Mouse (Mus musculus): ENCODE measurements around the gene Pign. TPM values are rescaled to one million over a fixed set of nuclear protein-coding genes. Genes with fewer than 3 reads are reported as not detected.

The Pign gene
- polyA plus RNA-seq, 1 experiment: 21.7 TPM

DNA sequence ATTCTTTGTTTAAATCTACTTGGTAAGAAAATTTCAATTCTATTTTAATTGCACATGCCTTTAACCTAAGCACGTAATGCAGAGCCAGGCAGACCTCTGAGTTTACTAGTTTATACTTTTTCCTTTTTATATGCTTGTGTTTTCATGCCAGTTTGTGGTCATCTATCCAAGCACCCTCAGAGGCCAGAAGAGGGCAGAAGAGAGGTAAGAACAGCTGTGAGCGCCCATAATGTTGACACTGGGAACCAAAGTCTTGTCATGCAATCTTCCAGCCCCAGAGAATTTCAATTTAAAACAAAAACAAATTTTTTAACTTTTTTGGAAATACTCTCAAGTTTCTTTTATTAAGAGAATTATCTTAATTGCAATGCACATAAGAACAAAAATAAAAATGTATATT, 99.7 kb downstream of the Pign start:
- 97% methylated on average over 2 of the region's 2 CpGs for WGBS
- Histone ChIP-seq H3K4me3 (replicated peaks; ENCODE audit: insufficient read depth, low read depth, low read length) (no peak overlapping the region), H3K27ac (ENCODE audit: insufficient read depth, low read length) (no peak overlapping the region), H3K4me1 (ENCODE audit: control insufficient read depth, insufficient read depth, low read length) (no peaks in the 10 kb centered on the region), H3K27me3 (ENCODE audit: control insufficient read depth, insufficient read depth, low read length) (no peaks in the 10 kb centered on the region)
- TF ChIP-seq POLR2A (IDR thresholded peaks at IDR 0.05; ENCODE audit: borderline replicate concordance, insufficient read depth, low read length): no peak
- no peak for TF ChIP-seq CTCF (IDR thresholded peaks at IDR 0.05; ENCODE audit: borderline replicate concordance, insufficient read depth, low read depth, low read length)
- DNase-seq: no peak

- TF ChIP-seq POLR2A (IDR thresholded peaks at IDR 0.05; ENCODE audit: borderline replicate concordance, insufficient read depth, low read length): no peak
- no peak for TF ChIP-seq CTCF (IDR thresholded peaks at IDR 0.05; ENCODE audit: borderline replicate concordance, insufficient read depth, low read depth, low read length)
- Histone ChIP-seq H3K4me1 (ENCODE audit: control insufficient read depth, insufficient read depth, low read length) (no peaks in the 10 kb centered on the region), H3K27ac (ENCODE audit: insufficient read depth, low read length) (no peak overlapping the region), H3K4me3 (replicated peaks; ENCODE audit: insufficient read depth, low read depth, low read length) (no peak overlapping the region), H3K27me3 (ENCODE audit: control insufficient read depth, insufficient read depth, low read length) (no peaks in the 10 kb centered on the region)
- no peak for DNase-seq
Measured at GRCm38 (mm10) chr1:105556078-105556477, 107.4 kb downstream of the Pign start.

DNA sequence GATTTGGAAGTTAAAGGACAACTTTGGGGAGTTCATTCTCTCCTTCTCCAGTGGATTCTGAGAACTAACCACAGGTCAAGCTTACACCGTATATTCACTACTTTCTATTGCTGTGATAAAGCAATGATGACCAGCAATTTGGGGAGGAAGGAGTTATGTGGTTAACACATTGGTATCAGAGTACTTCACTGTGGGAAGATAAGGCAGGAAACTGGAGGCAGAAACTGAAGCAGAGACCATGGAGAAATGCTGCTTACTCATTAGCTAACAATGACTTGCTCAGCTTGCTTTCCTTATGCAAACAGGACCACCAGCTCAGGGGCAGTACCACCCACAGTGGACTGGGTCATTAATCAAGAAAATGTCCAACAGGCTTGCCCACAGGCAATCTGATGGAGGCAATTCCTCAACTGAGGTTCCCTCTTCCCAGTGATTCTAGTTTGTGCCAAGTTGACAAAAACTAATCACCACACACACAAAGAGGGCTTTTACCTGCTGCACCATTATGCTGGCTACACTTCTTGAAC, 108.2 kb downstream of the Pign start:
- DNase-seq: no peak
- WGBS: 86% methylated on average over 1 of the region's 1 CpGs
- no peak overlapping the region for H3K4me3 ChIP-seq (replicated peaks; ENCODE audit: insufficient read depth, low read depth, low read length)

GRCm38 (mm10) chr1:105553130-105553529, 110.3 kb downstream of the Pign start:
- WGBS: 93% methylated on average over 3 of the region's 3 CpGs
- TF ChIP-seq POLR2A (IDR thresholded peaks at IDR 0.05; ENCODE audit: borderline replicate concordance, insufficient read depth, low read length): no peak
- no peak for TF ChIP-seq CTCF (IDR thresholded peaks at IDR 0.05; ENCODE audit: borderline replicate concordance, insufficient read depth, low read depth, low read length)
- no peak overlapping the region for H3K27ac ChIP-seq (ENCODE audit: insufficient read depth, low read length)
- no peak for DNase-seq
- no peaks in the 10 kb centered on the region for H3K27me3 ChIP-seq (ENCODE audit: control insufficient read depth, insufficient read depth, low read length)
- H3K4me1 ChIP-seq (ENCODE audit: control insufficient read depth, insufficient read depth, low read length): no peaks in the 10 kb centered on the region
- H3K4me3 ChIP-seq (replicated peaks; ENCODE audit: insufficient read depth, low read depth, low read length): no peak overlapping the region

More for the DNA sequence above, 108.2 kb downstream of the Pign start:
- Histone ChIP-seq H3K4me1 (ENCODE audit: control insufficient read depth, insufficient read depth, low read length) (no peaks in the 10 kb centered on the region), H3K27me3 (ENCODE audit: control insufficient read depth, insufficient read depth, low read length) (no peaks in the 10 kb centered on the region), H3K27ac (ENCODE audit: insufficient read depth, low read length) (no peak overlapping the region)
- no peak for TF ChIP-seq CTCF (IDR thresholded peaks at IDR 0.05; ENCODE audit: borderline replicate concordance, insufficient read depth, low read depth, low read length)
- no peak for TF ChIP-seq POLR2A (IDR thresholded peaks at IDR 0.05; ENCODE audit: borderline replicate concordance, insufficient read depth, low read length)

DNA sequence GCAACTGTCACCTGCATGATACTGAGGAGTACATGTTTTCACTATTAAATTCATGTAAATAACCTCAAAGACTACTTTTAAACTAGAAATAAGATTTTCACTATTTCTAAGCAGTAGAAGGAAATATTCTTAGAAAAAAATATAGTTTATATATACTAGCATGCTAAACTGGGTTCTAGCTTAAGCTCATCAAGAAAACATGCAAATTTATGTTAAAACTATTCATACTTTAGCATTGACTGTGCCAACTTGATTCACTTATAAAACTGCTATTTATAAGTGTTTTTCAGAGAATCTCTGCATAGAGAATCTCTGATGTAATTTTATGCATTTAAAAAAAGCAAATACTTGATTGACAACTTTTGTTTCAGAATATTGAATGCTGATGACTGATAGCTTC, 113.3 kb downstream of the Pign start:
- no peaks in the 10 kb centered on the region for H3K4me1 ChIP-seq (ENCODE audit: control insufficient read depth, insufficient read depth, low read length)
- DNase-seq: no peak
- TF ChIP-seq POLR2A (IDR thresholded peaks at IDR 0.05; ENCODE audit: borderline replicate concordance, insufficient read depth, low read length) (no peak), CTCF (IDR thresholded peaks at IDR 0.05; ENCODE audit: borderline replicate concordance, insufficient read depth, low read depth, low read length) (no peak)

DNA sequence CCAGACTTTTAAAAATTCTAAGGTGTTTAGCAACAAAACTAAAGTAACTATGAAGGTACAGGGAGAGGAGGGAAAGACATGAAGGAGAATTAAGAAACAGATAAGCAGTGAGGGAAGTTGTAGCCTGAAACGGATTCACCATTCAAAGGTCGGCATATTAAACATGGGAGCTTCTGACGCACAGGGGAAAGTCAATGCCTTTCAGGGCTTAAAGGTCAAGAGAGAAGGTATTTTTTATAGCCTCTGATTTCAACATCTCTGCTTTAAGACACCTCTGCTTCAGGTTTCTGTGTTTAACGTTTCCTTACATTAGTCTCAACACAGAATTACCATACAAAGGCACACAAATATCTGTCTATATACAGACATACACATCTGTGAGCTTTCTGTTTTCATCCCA, 113.8 kb downstream of the Pign start:
- H3K4me1 ChIP-seq (ENCODE audit: control insufficient read depth, insufficient read depth, low read length): no peaks in the 10 kb centered on the region
- 94% methylated on average over 4 of the region's 4 CpGs for WGBS
- H3K27me3 ChIP-seq (ENCODE audit: control insufficient read depth, insufficient read depth, low read length): no peaks in the 10 kb centered on the region
- no peak overlapping the region for H3K27ac ChIP-seq (ENCODE audit: insufficient read depth, low read length)
- no peak for DNase-seq
- H3K4me3 ChIP-seq (replicated peaks; ENCODE audit: insufficient read depth, low read depth, low read length): no peak overlapping the region
- no peak for TF ChIP-seq POLR2A (IDR thresholded peaks at IDR 0.05; ENCODE audit: borderline replicate concordance, insufficient read depth, low read length)
- TF ChIP-seq CTCF (IDR thresholded peaks at IDR 0.05; ENCODE audit: borderline replicate concordance, insufficient read depth, low read depth, low read length): no peak

More for the DNA sequence above, 113.3 kb downstream of the Pign start:
- Histone ChIP-seq H3K4me3 (replicated peaks; ENCODE audit: insufficient read depth, low read depth, low read length) (no peak overlapping the region), H3K27me3 (ENCODE audit: control insufficient read depth, insufficient read depth, low read length) (no peaks in the 10 kb centered on the region), H3K27ac (ENCODE audit: insufficient read depth, low read length) (no peak overlapping the region)

DNA sequence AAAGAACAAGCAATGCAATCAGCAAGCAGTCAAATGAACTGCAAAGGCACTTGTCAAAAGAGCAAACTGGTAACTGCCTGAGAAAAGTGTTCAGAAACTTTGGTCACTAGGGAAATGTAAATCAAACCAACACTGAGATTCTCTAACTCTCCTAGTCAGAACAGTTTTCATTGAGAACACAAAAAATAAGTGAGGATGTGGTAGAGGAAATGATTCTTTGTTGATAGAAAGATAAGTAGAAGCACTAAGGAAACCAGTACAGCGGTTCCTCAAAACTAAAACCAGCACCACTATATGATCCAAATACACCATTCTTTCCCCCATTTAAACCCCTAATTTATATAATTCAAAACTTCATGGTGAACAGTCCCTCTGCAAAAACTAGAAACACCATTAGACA, 120.4 kb downstream of the Pign start:
- TF ChIP-seq POLR2A (IDR thresholded peaks at IDR 0.05; ENCODE audit: borderline replicate concordance, insufficient read depth, low read length) (no peak), CTCF (IDR thresholded peaks at IDR 0.05; ENCODE audit: borderline replicate concordance, insufficient read depth, low read depth, low read length) (no peak)
- no peak overlapping the region for H3K27ac ChIP-seq (ENCODE audit: insufficient read depth, low read length)
- DNase-seq: no peak
- no peaks in the 10 kb centered on the region for H3K27me3 ChIP-seq (ENCODE audit: control insufficient read depth, insufficient read depth, low read length)
- H3K4me3 ChIP-seq (replicated peaks; ENCODE audit: insufficient read depth, low read depth, low read length): no peak overlapping the region
- 97% methylated on average over 1 of the region's 1 CpGs for WGBS
- H3K4me1 ChIP-seq (ENCODE audit: control insufficient read depth, insufficient read depth, low read length): no peaks in the 10 kb centered on the region

DNA sequence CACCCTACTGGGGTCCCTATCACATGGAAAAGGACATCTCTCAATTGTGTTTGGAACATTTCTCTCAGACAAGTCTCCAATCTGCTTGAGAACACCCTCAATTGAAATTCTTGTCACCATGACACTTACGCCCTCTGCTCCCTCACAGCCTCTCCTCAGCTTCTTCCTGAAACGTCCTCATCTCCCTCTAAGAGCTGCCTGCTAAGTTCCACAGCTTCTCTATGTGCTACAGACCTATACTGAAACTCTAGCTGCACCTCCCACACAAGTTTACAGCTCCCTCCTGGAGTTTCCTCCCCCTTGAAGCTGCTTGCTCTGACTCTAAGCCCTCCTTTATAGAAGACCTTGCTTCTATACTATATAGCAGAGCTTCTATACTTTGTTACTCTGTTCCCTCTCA, 139.7 kb downstream of the Pign start:
- Histone ChIP-seq H3K27me3 (ENCODE audit: control insufficient read depth, insufficient read depth, low read length) (no peaks in the 10 kb centered on the region), H3K4me3 (replicated peaks; ENCODE audit: insufficient read depth, low read depth, low read length) (no peak overlapping the region), H3K4me1 (ENCODE audit: control insufficient read depth, insufficient read depth, low read length) (no peaks in the 10 kb centered on the region), H3K27ac (ENCODE audit: insufficient read depth, low read length) (no peak overlapping the region)
- 57% methylated on average over 2 of the region's 2 CpGs for WGBS
- no peak for DNase-seq
- TF ChIP-seq CTCF (IDR thresholded peaks at IDR 0.05; ENCODE audit: borderline replicate concordance, insufficient read depth, low read depth, low read length): no peak
- no peak for TF ChIP-seq POLR2A (IDR thresholded peaks at IDR 0.05; ENCODE audit: borderline replicate concordance, insufficient read depth, low read length)
